Mouse (Mus musculus): ENCODE measurements around the gene Mogat2.

DNA sequence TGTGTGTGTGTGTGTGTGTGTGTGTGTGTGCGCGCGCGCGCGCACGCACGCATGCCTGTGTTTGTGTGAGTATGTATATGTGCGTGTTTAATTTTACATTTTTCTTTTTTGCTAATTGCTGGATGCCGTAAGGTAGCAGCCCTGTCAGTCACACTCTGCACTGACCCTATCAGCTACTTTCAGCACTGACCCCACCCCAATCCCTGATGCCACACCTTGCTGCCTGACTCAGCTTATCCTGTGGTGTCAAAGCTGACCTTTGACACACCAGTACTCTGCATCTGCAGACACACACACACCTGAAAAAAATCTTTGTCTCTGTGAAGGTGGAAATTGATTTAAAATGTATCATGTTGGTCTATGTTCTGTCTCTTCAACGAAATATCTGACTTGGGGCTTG, 3.7 kb upstream of the Mogat2 start:
- TF ChIP-seq CTCF (conservative IDR thresholded peaks at IDR 0.05; ENCODE audit: low read length) (no peak), POU5F1 (IDR thresholded peaks at IDR 0.05; ENCODE audit: borderline replicate concordance, low read length) (no peak)
